In the genomic region with DNA sequence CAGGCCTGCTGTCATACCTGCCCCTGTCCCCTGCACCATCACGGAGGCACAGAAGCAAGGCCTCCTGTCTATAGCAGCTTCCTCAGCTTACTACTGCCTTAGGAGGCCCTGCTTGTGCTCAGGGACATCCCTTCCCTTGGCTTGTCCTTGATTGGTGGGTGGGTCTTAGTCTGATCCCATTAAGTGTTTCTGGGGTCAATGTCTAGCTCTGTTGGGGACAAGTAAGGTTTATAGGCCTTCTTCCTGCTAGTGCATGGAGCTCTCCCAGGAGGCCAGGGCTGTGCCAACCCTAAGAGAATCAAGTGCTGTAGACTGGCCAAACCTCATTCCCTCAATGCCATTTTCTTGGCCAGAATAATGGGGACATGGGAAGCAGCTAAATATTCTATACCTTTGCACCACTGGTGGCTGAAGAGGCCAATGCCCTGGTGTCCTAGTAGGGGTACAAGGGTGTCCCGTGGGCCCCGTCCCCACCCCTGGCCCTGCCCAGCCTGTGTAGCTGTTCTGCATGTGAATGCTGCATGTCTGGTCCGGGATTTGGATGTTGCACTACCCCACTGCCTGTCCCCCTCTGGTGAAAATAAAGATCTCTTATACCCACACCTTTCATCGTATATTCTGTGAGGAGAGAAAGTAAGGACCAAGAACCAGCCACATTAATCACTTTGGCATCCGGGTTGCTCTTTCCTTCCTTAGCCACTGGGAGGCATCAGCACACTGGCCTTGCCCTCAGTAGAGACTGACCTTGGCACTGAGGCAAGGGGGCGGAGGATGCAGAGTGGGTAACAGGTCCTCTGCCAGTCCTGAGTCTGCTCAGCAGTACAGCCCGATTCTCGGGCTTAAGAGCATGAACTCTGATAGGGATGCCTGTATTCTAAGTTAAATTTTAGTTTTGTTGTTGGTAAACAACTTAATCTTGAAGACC, we compare ENCODE assay signal across 8 mouse cellular contexts. TPM values are rescaled to one million over a fixed set of nuclear protein-coding genes. Genes with fewer than 3 reads are reported as not detected.
DNase-seq lines count a peak whose midpoint lies in the region; ATAC-seq and TF ChIP-seq lines count a peak whose summit lies in the region.

No protein-coding gene starts in this region.

- peaks cover 49% of the 10 kb centered on the region for H3K36me3 ChIP-seq in heart, embryonic 14.5 days (ENCODE audit: control insufficient read depth, insufficient read depth, low read length)
- peaks cover 6% of the 10 kb centered on the region; the same call in 1 of the 2 replicates for H3K36me3 ChIP-seq in liver, embryonic 14.5 days (replicated peaks; ENCODE audit: control insufficient read depth, insufficient read depth, low read depth)
- H3K36me3 ChIP-seq in neural tube, embryonic 13.5 days: peaks cover 50% of the 10 kb centered on the region
- H3K36me3 ChIP-seq in stomach, postnatal 0 days (ENCODE audit: control insufficient read depth, insufficient read depth, low read length): peaks cover 11% of the 10 kb centered on the region

- WGBS in heart, embryonic 14.5 days: 41% methylated on average over 9 of the region's 9 CpGs
- WGBS in liver, embryonic 14.5 days (ENCODE audit: insufficient replicate concordance): 41% methylated on average over 9 of the region's 9 CpGs
- 58% methylated on average over 9 of the region's 9 CpGs for WGBS in neural tube, embryonic 13.5 days
- WGBS in stomach, postnatal 0 days: 49% methylated on average over 9 of the region's 9 CpGs

- no peak overlapping the region for H3K9ac ChIP-seq in heart, embryonic 14.5 days (ENCODE audit: low read length)
- H3K9ac ChIP-seq in liver, embryonic 14.5 days (replicated peaks): no peak overlapping the region
- H3K9ac ChIP-seq in neural tube, embryonic 13.5 days: no peak overlapping the region; the same call in none of the 2 replicates
- no peak overlapping the region for H3K9ac ChIP-seq in stomach, postnatal 0 days (ENCODE audit: low read length)

- H3K4me2 ChIP-seq in heart, embryonic 14.5 days (ENCODE audit: low read length): no peak overlapping the region
- H3K4me2 ChIP-seq in liver, embryonic 14.5 days (ENCODE audit: low read depth): peak overlapping the region; percentile 34
- no peak overlapping the region for H3K4me2 ChIP-seq in neural tube, embryonic 13.5 days
- no peak overlapping the region for H3K4me2 ChIP-seq in stomach, postnatal 0 days (replicated peaks; ENCODE audit: low read depth)

- no peaks in the 10 kb centered on the region for H3K27me3 ChIP-seq in heart, embryonic 14.5 days (ENCODE audit: control insufficient read depth, insufficient read depth, low read length)
- no peaks in the 10 kb centered on the region for H3K27me3 ChIP-seq in liver, embryonic 14.5 days (ENCODE audit: control insufficient read depth, insufficient read depth, low read length)
- H3K27me3 ChIP-seq in neural tube, embryonic 13.5 days: no peaks in the 10 kb centered on the region
- H3K27me3 ChIP-seq in stomach, postnatal 0 days (ENCODE audit: control insufficient read depth, insufficient read depth, low read length): no peaks in the 10 kb centered on the region

- no peaks in the 10 kb centered on the region for H3K4me1 ChIP-seq in heart, embryonic 14.5 days (ENCODE audit: control insufficient read depth in 2 of 2, insufficient read depth in 2 of 2, low read length in 2 of 2)
- peaks cover 38 to 42% of the 10 kb centered on the region in 2 experiments for H3K4me1 ChIP-seq in liver, embryonic 14.5 days (replicated peaks; ENCODE audit: control insufficient read depth in 2 of 2, insufficient read depth in 2 of 2, low read length in 1 of 2)
- no peaks in the 10 kb centered on the region for H3K4me1 ChIP-seq in neural tube, embryonic 13.5 days (replicated peaks)
- H3K4me1 ChIP-seq in stomach, postnatal 0 days (replicated peaks; ENCODE audit: control insufficient read depth, insufficient read depth): no peaks in the 10 kb centered on the region

- no peak for TF ChIP-seq EP300 in liver, embryonic 14.5 days (IDR thresholded peaks at IDR 0.05; ENCODE audit: low read depth)
- no peak for TF ChIP-seq EP300 in stomach, postnatal 0 days (optimal IDR thresholded peaks at IDR 0.05)

- no peak overlapping the region for H3K4me3 ChIP-seq in heart, embryonic 14.5 days (ENCODE audit: control insufficient read depth in 1 of 2, insufficient read depth in 1 of 2, low read depth in 1 of 2, low read length in 2 of 2)
- H3K4me3 ChIP-seq in liver, embryonic 14.5 days (ENCODE audit: insufficient read depth in 1 of 2, low read depth in 2 of 2, low read length in 2 of 2): no peak overlapping the region; a peak in 1 of 4 replicates
- H3K4me3 ChIP-seq in neural tube, embryonic 13.5 days: no peak overlapping the region
- H3K4me3 ChIP-seq in stomach, postnatal 0 days (ENCODE audit: low read depth, low read length): no peak overlapping the region

- peak; percentile 99 for TF ChIP-seq CTCF in liver, embryonic 14.5 days (IDR thresholded peaks at IDR 0.05; ENCODE audit: low read depth)
- peak; percentile 93 for TF ChIP-seq CTCF in stomach, postnatal 0 days (IDR thresholded peaks at IDR 0.05; ENCODE audit: low read depth)

- H3K9me3 ChIP-seq in heart, embryonic 14.5 days (ENCODE audit: control insufficient read depth, low read length): no peaks in the 10 kb centered on the region
- H3K9me3 ChIP-seq in liver, embryonic 14.5 days (ENCODE audit: control insufficient read depth, low read length): no peaks in the 10 kb centered on the region
- no peaks in the 10 kb centered on the region for H3K9me3 ChIP-seq in neural tube, embryonic 13.5 days
- H3K9me3 ChIP-seq in stomach, postnatal 0 days (ENCODE audit: control insufficient read depth, low read length): no peaks in the 10 kb centered on the region

- ATAC-seq in erythroid progenitor cell, adult 5-6 weeks (replicated peaks; ENCODE audit: low FRiP score, poor library complexity, severe bottlenecking): peak; percentile 94
- peak; percentile 76; the same call in 1 of the 2 replicates for ATAC-seq in heart, embryonic 14.5 days (ENCODE audit: insufficient number of reproducible peaks, insufficient read depth, low FRiP score, low read depth)
- peak; percentile 81 for ATAC-seq in liver, embryonic 14.5 days (ENCODE audit: insufficient read depth)
- ATAC-seq in neural tube, embryonic 13.5 days (ENCODE audit: low read depth): peak; percentile 79
- ATAC-seq in stomach, postnatal 0 days (ENCODE audit: low FRiP score, low TSS enrichment): peak; percentile 77

- H3K27ac ChIP-seq in heart, embryonic 14.5 days (replicated peaks in 1 of 2; ENCODE audit: control insufficient read depth in 1 of 2, insufficient read depth in 1 of 2, low read depth in 2 of 2, low read length in 2 of 2): no peak overlapping the region
- H3K27ac ChIP-seq in liver, embryonic 14.5 days: peak overlapping the region; percentile 81
- H3K27ac ChIP-seq in neural tube, embryonic 13.5 days (replicated peaks): no peak overlapping the region
- H3K27ac ChIP-seq in stomach, postnatal 0 days (replicated peaks): no peak overlapping the region

- DNase-seq in A20 (ENCODE audit: low read depth, low spot score): peak; percentile 68
- peak; percentile 78 for DNase-seq in adrenal gland, postnatal 25 days
- DNase-seq in kidney, postnatal 10 days: peak; percentile 85
- peak; percentile 55 to 67 (median 63) for DNase-seq in liver, embryonic 14.5 days (ENCODE audit: low read depth in 3 of 3, low spot score in 3 of 3)
- DNase-seq in stomach, postnatal 0 days (ENCODE audit: low spot score): peak; percentile 76

RNA-seq across cellular contexts. Expression of a gene that starts 20.1 kb away (rescaled TPM):
- 33.6 and 36.0 TPM in 2 replicates for total RNA-seq in adrenal gland, postnatal 25 days (2021)
- total RNA-seq in erythroid progenitor cell, adult 5-6 weeks (2015; ENCODE audit: low replicate concordance): 4.0 and 5.0 TPM in 2 replicates
- total RNA-seq in erythroid progenitor cell, adult 5-6 weeks (2017; ENCODE audit: low replicate concordance): 3.6 and 6.7 TPM in 2 replicates
- 23.9 and 25.7 TPM in 2 replicates for polyA plus RNA-seq in heart, embryonic 14.5 days (2014; fragmentation: Nextera tagmentation; extraction: Ambion mirVana)
- polyA plus RNA-seq in liver, embryonic 14.5 days (2012; rRNA removed): 9.8 and 10.2 TPM in 2 replicates
- 14.9 and 16.6 TPM in 2 replicates for polyA plus RNA-seq in liver, embryonic 14.5 days (2014; fragmentation: Nextera tagmentation; extraction: Ambion mirVana)
- polyA plus RNA-seq in neural tube, embryonic 13.5 days (2015; fragmentation: Nextera tagmentation; extraction: Ambion mirVana): 29.8 and 31.3 TPM in 2 replicates
- 12.8 and 15.0 TPM in 2 replicates for polyA plus RNA-seq in stomach, postnatal 0 days (2015; fragmentation: Nextera tagmentation; extraction: Ambion mirVana)

RNA-seq across cellular contexts. Expression of a gene that starts 22.4 kb away (rescaled TPM):
- 87.9 and 106 TPM in 2 replicates for total RNA-seq in adrenal gland, postnatal 25 days (2021)
- total RNA-seq in erythroid progenitor cell, adult 5-6 weeks (2015; ENCODE audit: low replicate concordance): 15.1 and 24.7 TPM in 2 replicates
- 13.1 and 17.6 TPM in 2 replicates for total RNA-seq in erythroid progenitor cell, adult 5-6 weeks (2017; ENCODE audit: low replicate concordance)
- polyA plus RNA-seq in heart, embryonic 14.5 days (2014; fragmentation: Nextera tagmentation; extraction: Ambion mirVana): 95.2 and 98.3 TPM in 2 replicates
- polyA plus RNA-seq in liver, embryonic 14.5 days (2012; rRNA removed): 17.9 and 18.3 TPM in 2 replicates
- 16.7 and 20.4 TPM in 2 replicates for polyA plus RNA-seq in liver, embryonic 14.5 days (2014; fragmentation: Nextera tagmentation; extraction: Ambion mirVana)
- polyA plus RNA-seq in neural tube, embryonic 13.5 days (2015; fragmentation: Nextera tagmentation; extraction: Ambion mirVana): 98.0 and 104 TPM in 2 replicates
- polyA plus RNA-seq in stomach, postnatal 0 days (2015; fragmentation: Nextera tagmentation; extraction: Ambion mirVana): 30.9 and 31.5 TPM in 2 replicates

RNA-seq across cellular contexts. Expression of a gene that starts 28.0 kb away (rescaled TPM):
- total RNA-seq in adrenal gland, postnatal 25 days (2021): 18.6 and 19.1 TPM in 2 replicates
- total RNA-seq in erythroid progenitor cell, adult 5-6 weeks (2015; ENCODE audit: low replicate concordance): 10.1 and 10.8 TPM in 2 replicates
- total RNA-seq in erythroid progenitor cell, adult 5-6 weeks (2017; ENCODE audit: low replicate concordance): 7.1 and 10.8 TPM in 2 replicates
- polyA plus RNA-seq in heart, embryonic 14.5 days (2014; fragmentation: Nextera tagmentation; extraction: Ambion mirVana): 14.4 and 18.0 TPM in 2 replicates
- 8.6 and 9.4 TPM in 2 replicates for polyA plus RNA-seq in liver, embryonic 14.5 days (2012; rRNA removed)
- 17.3 and 17.8 TPM in 2 replicates for polyA plus RNA-seq in liver, embryonic 14.5 days (2014; fragmentation: Nextera tagmentation; extraction: Ambion mirVana)
- 32.7 and 40.0 TPM in 2 replicates for polyA plus RNA-seq in neural tube, embryonic 13.5 days (2015; fragmentation: Nextera tagmentation; extraction: Ambion mirVana)
- polyA plus RNA-seq in stomach, postnatal 0 days (2015; fragmentation: Nextera tagmentation; extraction: Ambion mirVana): 7.3 and 7.9 TPM in 2 replicates

RNA-seq across cellular contexts. Expression of a gene that starts 34.4 kb away (rescaled TPM):
- 23.3 and 23.9 TPM in 2 replicates for total RNA-seq in adrenal gland, postnatal 25 days (2021)
- 2.9 and 4.3 TPM in 2 replicates for total RNA-seq in erythroid progenitor cell, adult 5-6 weeks (2015; ENCODE audit: low replicate concordance)
- total RNA-seq in erythroid progenitor cell, adult 5-6 weeks (2017; ENCODE audit: low replicate concordance): 0.45 and 1.5 TPM in 2 replicates
- 17.0 and 19.4 TPM in 2 replicates for polyA plus RNA-seq in heart, embryonic 14.5 days (2014; fragmentation: Nextera tagmentation; extraction: Ambion mirVana)
- polyA plus RNA-seq in liver, embryonic 14.5 days (2012; rRNA removed): 2.5 and 3.1 TPM in 2 replicates
- 3.8 and 4.1 TPM in 2 replicates for polyA plus RNA-seq in liver, embryonic 14.5 days (2014; fragmentation: Nextera tagmentation; extraction: Ambion mirVana)
- 27.3 and 28.8 TPM in 2 replicates for polyA plus RNA-seq in neural tube, embryonic 13.5 days (2015; fragmentation: Nextera tagmentation; extraction: Ambion mirVana)
- 5.1 and 5.6 TPM in 2 replicates for polyA plus RNA-seq in stomach, postnatal 0 days (2015; fragmentation: Nextera tagmentation; extraction: Ambion mirVana)
